Mouse (Mus musculus) adrenal gland, postnatal 14 days (tissue): ENCODE data around the gene Mat2a. TPM values are rescaled to one million over a fixed set of nuclear protein-coding genes. Genes with fewer than 3 reads are reported as not detected.

ENCODE experiments used
- DNase-seq: peaks from one replicate; pipeline ENCODE4 v3.0.0; 2021; ENCODE audit warnings: mixed read lengths
- total RNA-seq: library from RNA; stranded (reverse); gene quantifications from 2 replicates; pipeline ENCODE4 v1.2.3, GENCODE M21; 2021

Gene Mat2a
- total RNA-seq, 1 experiment from 2014 or later: 257 TPM

- no peak for DNase-seq
These were observed 23.2 kb downstream of the Mat2a start for GRCm38 (mm10) chr6:72415964-72416772.

- no peak for DNase-seq
These were observed 24.2 kb downstream of the Mat2a start for GRCm38 (mm10) chr6:72415181-72415580.

GRCm38 (mm10) chr6:72414076-72414756 lies 25.1 kb downstream of the Mat2a start, which contains the start of gene Ggcx:
Ggcx (plus strand) TSS chr6:72414308.
- peak; percentile 97 for DNase-seq

GRCm38 (mm10) chr6:72410518-72410917 lies 28.8 kb downstream of the Mat2a start:
- DNase-seq: no peak

- DNase-seq: no peak
These were observed 29.4 kb downstream of the Mat2a start for GRCm38 (mm10) chr6:72410003-72410402.

- DNase-seq: peak; percentile 77
These were observed 29.8 kb downstream of the Mat2a start for GRCm38 (mm10) chr6:72409567-72409966.

- DNase-seq: peak; percentile 91
These were observed 32.2 kb downstream of the Mat2a start for GRCm38 (mm10) chr6:72407119-72407518.

GRCm38 (mm10) chr6:72405356-72405755 lies 34.0 kb downstream of the Mat2a start:
- DNase-seq: no peak

GRCm38 (mm10) chr6:72401875-72402274 lies 37.5 kb downstream of the Mat2a start:
- DNase-seq: peak; percentile 85

GRCm38 (mm10) chr6:72399967-72400366 lies 39.4 kb downstream of the Mat2a start:
- DNase-seq: no peak

GRCm38 (mm10) chr6:72396837-72397251 lies 42.5 kb downstream of the Mat2a start:
- DNase-seq: no peak

GRCm38 (mm10) chr6:72392341-72392740 lies 47.0 kb downstream of the Mat2a start:
- DNase-seq: no peak

GRCm38 (mm10) chr6:72390795-72391521 lies 48.4 kb downstream of the Mat2a start:
- DNase-seq: peak; percentile 84

- peak; percentile 93 for DNase-seq
These were observed 49.2 kb downstream of the Mat2a start, which contains the start of gene Vamp8 for GRCm38 (mm10) chr6:72389941-72390771. Vamp8 (minus strand) TSS chr6:72390703.

- DNase-seq: peak; percentile 54
These were observed 49.9 kb downstream of the Mat2a start for GRCm38 (mm10) chr6:72389471-72389940.

GRCm38 (mm10) chr6:72388791-72389329 lies 50.5 kb downstream of the Mat2a start:
- no peak for DNase-seq

GRCm38 (mm10) chr6:72388266-72388665 lies 51.1 kb downstream of the Mat2a start:
- no peak for DNase-seq

GRCm38 (mm10) chr6:72387816-72388215 lies 51.5 kb downstream of the Mat2a start:
- no peak for DNase-seq

- no peak for DNase-seq
These were observed 52.8 kb downstream of the Mat2a start for GRCm38 (mm10) chr6:72386561-72386960.

GRCm38 (mm10) chr6:72385258-72385657 lies 54.1 kb downstream of the Mat2a start:
- no peak for DNase-seq

- no peak for DNase-seq
These were observed 55.4 kb downstream of the Mat2a start for GRCm38 (mm10) chr6:72383952-72384351.
